Comparison of ENCODE assay signal across 14 mouse cellular contexts in the genomic region with DNA sequence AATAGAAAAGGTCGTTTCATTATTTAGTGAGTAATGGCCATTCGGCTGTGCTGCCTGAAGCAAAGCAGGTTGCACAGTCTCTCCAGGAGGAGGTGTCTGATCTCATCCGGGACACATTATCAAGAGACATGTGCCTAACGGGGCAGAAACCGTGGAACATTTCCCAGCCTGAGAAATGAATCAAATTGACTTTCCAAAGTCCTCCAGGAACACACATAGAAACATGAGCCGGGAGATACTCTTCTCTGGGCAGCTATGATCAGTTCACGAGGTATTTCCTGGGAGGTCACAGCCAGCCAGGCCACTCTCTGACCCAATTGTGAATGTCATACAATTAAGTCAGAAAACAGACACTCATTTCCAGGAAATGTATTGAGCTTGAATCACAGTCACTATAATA.
DNase-seq lines count a peak whose midpoint lies in the region; ATAC-seq and TF ChIP-seq lines count a peak whose summit lies in the region.
"Had no signal": no experiment of that assay in that cellular context is flagged by ENCODE, and none has a peak within 500 bp of the region (broad histone marks: within the 10 kb centered on the region; RNA-seq: fewer than 3 reads in every experiment).

No protein-coding gene starts in this region.

- 0 out of 2 replicates have a peak, but pooled peaks have one; percentile 1 for TF ChIP-seq CTCF in gastrocnemius, adult 2 months (IDR thresholded peaks at IDR 0.05)
- TF ChIP-seq CTCF in liver, adult 2 months (IDR thresholded peaks at IDR 0.05; ENCODE audit: low read depth, low read length), result no peak

- no peaks in the 10 kb centered on the region for H3K27me3 ChIP-seq in liver, adult 2 months (ENCODE audit: control insufficient read depth, insufficient read depth, low read length)
- no peaks in the 10 kb centered on the region for H3K27me3 ChIP-seq in heart, embryonic 13.5 days (replicated peaks)
- H3K27me3 ChIP-seq: embryonic facial prominence, embryonic 12.5 days; midbrain, embryonic 15.5 days had no signal

- H3K4me1 ChIP-seq in liver, adult 2 months (ENCODE audit: control insufficient read depth, insufficient read depth, low read length), result peaks cover 6% of the 10 kb centered on the region
- peaks cover 45% of the 10 kb centered on the region for H3K4me1 ChIP-seq in heart, embryonic 13.5 days

- no peak for DNase-seq in gastrocnemius, adult 2 months
- no peak for DNase-seq in gastrocnemius, postnatal 10 days
- peak; percentile 87 for DNase-seq in liver, adult 2 months (ENCODE audit: extremely low read depth, low read depth, low spot score)
- DNase-seq in liver, result no peak
- DNase-seq in heart, postnatal 4 days, result peak; percentile 33
- DNase-seq in ovary, adult 18-20 months (ENCODE audit: low spot score), result no peak
- DNase-seq in T-cell, adult 2 months (ENCODE audit: low spot score), result no peak
- DNase-seq: cerebellum, adult 11-12 months had no signal

- H3K79me2 ChIP-seq in liver, adult 2 months (ENCODE audit: control insufficient read depth, insufficient read depth, low read length), result no peaks in the 10 kb centered on the region

- no peak overlapping the region for H3K9ac ChIP-seq in liver, adult 2 months (ENCODE audit: low read depth, low read length)
- H3K9ac ChIP-seq in heart, embryonic 13.5 days, result no peak overlapping the region
- H3K9ac ChIP-seq: embryonic facial prominence, embryonic 12.5 days; midbrain, embryonic 15.5 days had no signal

- WGBS in liver, adult 2 months, result 9% methylated on average over 7 of the region's 7 CpGs
- WGBS in heart, embryonic 13.5 days, result 49% methylated on average over 7 of the region's 7 CpGs

- intact Hi-C loops in gastrocnemius, adult 2 months (cut with DNase I), result no loop called here

- no peak for TF ChIP-seq POLR2A in liver, adult 2 months (IDR thresholded peaks at IDR 0.05; ENCODE audit: extremely low read depth, insufficient read depth, low read length)

- no peak overlapping the region for H3K4me2 ChIP-seq in heart, embryonic 13.5 days
- H3K4me2 ChIP-seq: embryonic facial prominence, embryonic 12.5 days; midbrain, embryonic 15.5 days had no signal

- no peaks in the 10 kb centered on the region for H3K36me3 ChIP-seq in liver, adult 2 months (ENCODE audit: control insufficient read depth, insufficient read depth, low read length)
- H3K36me3 ChIP-seq in heart, embryonic 13.5 days, result no peaks in the 10 kb centered on the region
- H3K36me3 ChIP-seq: embryonic facial prominence, embryonic 12.5 days; forebrain, embryonic 10.5 days; midbrain, embryonic 15.5 days had no signal

- ATAC-seq in heart, embryonic 13.5 days (ENCODE audit: extremely low read depth, insufficient number of reproducible peaks, low FRiP score, low TSS enrichment), result no peak
- ATAC-seq: inflammation-experienced regulatory T-cells, adult 6 months; midbrain, embryonic 15.5 days; Patski had no signal

- peak overlapping the region; percentile 64 for H3K27ac ChIP-seq in gastrocnemius, adult 2 months
- 0 out of 2 replicates have a peak overlapping the region, but pooled peaks have one; percentile 15 for H3K27ac ChIP-seq in liver, adult 2 months (replicated peaks; ENCODE audit: insufficient read depth, low read depth, low read length)
- peak overlapping the region; percentile 45 for H3K27ac ChIP-seq in heart, embryonic 13.5 days (replicated peaks)
- H3K27ac ChIP-seq: embryonic facial prominence, embryonic 12.5 days; forebrain, embryonic 10.5 days; midbrain, embryonic 15.5 days had no signal

- H3K9me3 ChIP-seq in heart, embryonic 13.5 days, result no peaks in the 10 kb centered on the region
- H3K9me3 ChIP-seq: embryonic facial prominence, embryonic 12.5 days; forebrain, embryonic 10.5 days; midbrain, embryonic 15.5 days had no signal

- no peak overlapping the region for H3K4me3 ChIP-seq in gastrocnemius, adult 2 months
- H3K4me3 ChIP-seq in liver, adult 2 months (ENCODE audit: insufficient read depth, low read depth, low read length), result no peak overlapping the region
- H3K4me3 ChIP-seq in heart, embryonic 13.5 days, result no peak overlapping the region
- H3K4me3 ChIP-seq: embryonic facial prominence, embryonic 12.5 days; forebrain, embryonic 10.5 days; midbrain, embryonic 15.5 days had no signal

Comparison
In these comparisons a context has a peak if more than half of its experiments do, and no peak if none do; other contexts are left out.
1. DNase-seq: peak in liver, adult 2 months (single experiment) and heart, postnatal 4 days (single experiment); none in gastrocnemius, adult 2 months (single experiment), gastrocnemius, postnatal 10 days (single experiment), liver (single experiment), ovary, adult 18-20 months (single experiment) and T-cell, adult 2 months (single experiment).
2. Peak in every context shown above with its lines, with median percentiles within 50 percentile points of each other: H3K27ac ChIP-seq.